Mouse (Mus musculus) telencephalon, adult 2 months (tissue): ENCODE measurements around the gene Snrnp25.

Source experiments
- DNase-seq: peaks from one replicate; pipeline ENCODE4 v3.0.0-alpha.2; 2011; ENCODE audit warnings: low read depth, low spot score

Snrnp25 gene

DNA sequence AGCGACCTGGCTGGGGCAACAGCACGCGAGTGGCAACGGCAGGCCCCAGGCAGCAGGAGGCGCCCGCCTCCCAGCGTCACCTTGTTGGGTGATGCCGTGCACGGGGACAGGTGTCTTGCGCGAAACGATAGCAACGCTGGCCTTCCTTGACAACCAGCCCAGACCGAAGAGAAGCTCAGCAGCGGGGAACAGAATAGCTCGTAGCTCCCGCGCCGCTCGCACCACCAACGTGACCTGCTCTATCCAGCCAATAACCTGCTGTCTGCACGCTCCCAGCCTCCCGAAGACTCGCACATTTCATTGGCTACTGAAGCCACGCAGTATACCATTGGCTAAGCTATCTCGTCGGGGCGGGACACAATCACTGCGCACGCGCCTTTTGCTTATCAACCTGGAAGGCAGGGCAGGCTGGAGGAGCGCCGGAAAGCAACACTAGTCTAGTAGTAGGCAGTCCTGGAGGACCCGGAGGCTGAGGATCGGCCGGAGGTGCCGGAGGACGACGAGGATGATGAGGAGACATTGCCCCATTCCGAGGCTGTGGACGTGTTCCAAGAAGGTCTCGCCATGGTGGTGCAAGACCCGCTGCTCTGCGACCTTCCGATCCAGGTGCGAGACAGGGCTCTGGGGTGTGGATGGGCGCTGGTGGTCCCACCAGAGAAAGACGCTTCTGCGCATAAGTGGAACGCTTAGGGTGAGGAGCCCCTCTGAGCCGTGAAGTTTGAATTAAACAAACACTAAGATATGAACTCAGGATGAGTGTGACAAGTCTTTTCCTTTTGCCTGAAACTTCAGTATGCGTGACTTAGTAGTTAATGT lies at the start of gene Snrnp25:
Gene Snrnp25, plus strand, starts transcription at position 358 of the 816 bp plus-strand sequence.
- DNase-seq: peak; percentile 95

DNA sequence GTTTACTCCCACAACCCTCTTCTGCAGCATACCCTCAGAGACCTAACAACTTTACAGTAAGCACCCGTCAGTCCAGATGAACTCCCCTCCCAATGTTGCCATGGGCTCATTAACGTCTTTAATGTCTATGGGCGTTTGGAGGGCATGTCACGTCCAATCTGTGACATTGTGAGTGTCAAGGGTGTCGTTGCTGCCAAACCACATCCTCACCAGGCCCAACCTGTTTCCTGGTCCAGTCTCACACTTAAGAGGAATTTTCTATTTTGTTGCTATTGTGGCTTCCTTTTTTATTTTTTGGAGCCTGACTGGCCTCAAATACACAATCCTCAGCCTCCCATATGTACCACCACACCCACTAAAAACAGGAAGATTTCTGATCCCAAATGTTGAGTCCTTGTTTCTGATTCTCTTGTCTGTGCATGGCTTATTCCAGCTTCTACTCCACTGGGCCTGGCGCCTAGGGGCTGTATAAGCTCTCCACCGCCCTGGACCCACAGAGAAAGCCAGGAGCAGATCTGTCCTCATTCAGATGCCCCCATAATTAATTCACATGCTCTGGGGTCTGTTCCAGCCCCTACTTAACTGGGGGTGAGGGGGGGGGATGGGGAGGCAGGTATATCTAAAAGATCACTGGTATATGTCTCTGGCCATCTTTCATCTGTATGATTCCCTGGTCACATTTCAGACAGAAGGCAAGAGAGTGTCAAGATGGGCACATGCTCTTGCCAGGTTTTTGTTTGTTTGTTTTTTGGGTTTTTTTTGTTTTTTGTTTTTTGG lies 48.2 kb upstream of the Snrnp25 start:
- no peak for DNase-seq

DNA sequence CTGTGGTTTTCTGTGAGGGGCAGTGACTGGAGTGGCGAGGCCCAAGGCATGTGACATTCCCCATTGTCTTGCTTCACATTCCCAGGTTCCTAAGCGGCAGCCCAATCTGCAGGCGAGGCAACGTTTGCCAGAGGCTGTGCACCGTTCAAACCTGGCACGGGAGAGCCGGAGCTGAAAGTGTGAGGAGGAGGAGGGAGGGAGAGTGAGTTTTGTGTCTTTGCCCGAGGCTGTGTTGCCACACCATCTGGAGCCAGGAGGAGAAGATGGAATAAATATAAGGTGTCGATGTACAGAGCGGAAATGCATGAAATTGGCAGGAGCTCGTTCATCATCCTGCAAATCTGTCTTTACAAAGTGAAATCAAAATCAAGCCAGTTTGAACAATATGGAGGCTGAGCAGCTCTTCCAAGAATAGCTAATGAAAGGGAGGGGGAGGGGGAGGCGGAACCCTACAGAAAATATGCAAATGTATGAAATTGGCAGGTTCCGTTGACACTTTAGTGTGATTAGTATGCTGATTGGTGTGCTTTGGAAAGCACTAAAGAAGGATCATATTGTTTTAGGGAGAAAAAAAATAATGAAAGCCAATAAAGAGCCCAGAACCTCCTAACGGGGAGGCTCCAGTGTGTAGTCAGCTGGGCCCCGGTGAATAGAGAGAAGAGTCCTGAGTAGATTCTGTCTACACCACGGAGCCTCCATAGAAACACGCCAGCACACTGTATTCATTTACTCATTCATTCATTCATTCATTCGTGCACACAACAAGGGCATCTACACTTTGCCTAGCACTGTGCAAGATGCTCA lies 47.2 kb upstream of the Snrnp25 start:
- peak; percentile 86 for DNase-seq

GRCm38 (mm10) chr11:32159176-32159575 lies 46.0 kb upstream of the Snrnp25 start:
- no peak for DNase-seq

DNA sequence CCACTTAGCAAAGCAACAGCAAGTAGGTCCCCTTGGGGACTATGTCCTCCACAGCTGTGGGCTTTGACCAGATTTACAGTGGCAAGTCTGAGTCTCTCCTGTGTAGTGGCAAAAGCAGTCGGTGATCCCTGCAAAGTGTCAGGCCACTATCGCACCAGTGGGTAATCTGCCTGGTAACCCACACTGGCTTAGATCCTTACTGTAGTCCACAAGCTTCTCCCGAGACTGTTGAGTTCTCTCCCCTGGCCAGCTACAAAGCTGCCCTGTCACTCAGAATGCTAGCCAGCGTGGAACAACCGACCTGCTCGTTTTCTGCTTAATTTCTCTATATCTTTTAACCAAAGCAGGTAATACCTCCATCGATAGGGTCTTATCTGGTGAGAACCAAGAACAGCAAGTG lies 44.9 kb upstream of the Snrnp25 start:
- DNase-seq: no peak

DNA sequence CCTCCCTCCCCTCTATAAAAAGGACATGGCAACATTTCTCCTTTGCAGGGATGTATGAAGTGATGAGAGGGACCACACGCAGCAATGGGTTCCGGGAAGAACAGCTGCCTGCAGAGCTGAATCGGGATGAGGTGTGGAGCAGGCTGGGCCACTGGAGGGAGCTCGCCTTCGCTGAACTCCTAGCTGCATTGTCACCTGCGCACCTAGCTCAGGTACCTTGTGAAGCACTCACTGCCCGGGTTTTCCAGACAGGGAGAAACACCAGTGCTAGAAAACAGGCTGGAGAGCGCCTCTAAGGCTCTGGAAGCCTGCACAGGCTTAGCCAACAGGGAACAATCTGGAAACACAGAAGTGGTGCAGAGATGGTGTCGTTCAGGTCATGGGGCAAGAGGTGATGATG lies 43.7 kb upstream of the Snrnp25 start:
- DNase-seq: no peak

DNA sequence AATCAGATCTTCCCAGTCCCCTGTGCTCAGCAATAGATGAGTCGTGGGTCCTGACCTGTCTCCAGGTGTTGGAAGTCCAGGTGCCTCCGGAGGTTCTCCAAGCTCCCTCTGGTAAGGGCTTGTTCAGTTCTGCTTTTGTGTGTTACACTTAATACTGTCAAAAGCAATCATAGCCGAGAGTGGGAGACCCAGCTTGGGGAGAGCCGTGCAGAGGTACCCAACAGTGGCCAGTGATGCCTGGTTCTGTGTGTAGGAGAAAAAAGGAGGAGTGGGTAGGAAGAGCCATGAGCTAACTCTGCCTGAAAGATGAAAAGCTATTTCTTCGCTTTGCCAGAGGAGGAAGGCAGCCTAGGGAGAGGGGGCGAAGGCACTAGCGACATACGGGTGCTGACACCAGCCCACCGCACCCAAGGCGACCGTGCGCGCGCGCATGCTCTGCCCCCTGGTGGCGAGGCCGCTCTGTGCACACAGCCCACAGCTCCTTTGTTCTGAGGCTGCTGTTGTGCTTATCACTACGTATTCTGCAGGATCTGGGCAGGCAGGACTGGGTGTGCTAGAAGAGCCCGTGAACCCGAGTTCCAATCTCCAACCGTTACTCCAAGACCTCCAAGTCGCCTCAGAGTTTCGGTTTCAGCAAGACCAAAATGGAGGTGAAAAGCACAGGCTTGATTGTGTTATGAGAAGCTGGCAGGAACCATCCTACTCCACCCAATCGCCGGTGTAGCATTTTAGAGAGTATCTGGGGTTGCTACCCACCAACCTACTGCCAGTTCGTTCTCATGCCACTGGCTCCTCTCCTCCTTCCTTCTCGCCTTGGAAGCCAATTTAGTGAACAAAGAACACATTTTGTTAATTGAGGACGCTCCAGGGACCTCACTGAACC lies 43.1 kb upstream of the Snrnp25 start:
- DNase-seq: peak; percentile 61

DNA sequence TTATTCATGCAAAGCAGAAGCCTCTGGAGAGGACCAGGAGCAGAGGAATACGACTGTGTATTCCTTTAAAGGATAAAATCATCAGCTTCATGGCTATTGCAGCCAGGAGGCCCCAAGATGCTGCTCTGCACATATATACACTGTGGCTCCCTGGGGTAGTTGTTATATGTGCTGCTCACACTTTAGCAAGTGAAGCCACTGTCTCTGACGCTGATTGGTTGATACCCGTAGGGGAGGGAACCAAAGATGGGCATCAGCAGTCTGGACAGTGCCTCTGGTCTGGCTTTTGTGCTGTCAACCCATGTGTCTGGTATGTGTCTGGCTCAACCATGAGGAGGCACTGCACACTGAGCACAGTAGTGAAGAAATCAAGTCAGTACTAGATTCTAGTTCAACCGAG lies 38.5 kb upstream of the Snrnp25 start:
- DNase-seq: no peak

GRCm38 (mm10) chr11:32178506-32178905 lies 26.7 kb upstream of the Snrnp25 start:
- no peak for DNase-seq

GRCm38 (mm10) chr11:32181246-32181645 lies 24.0 kb upstream of the Snrnp25 start:
- no peak for DNase-seq

DNA sequence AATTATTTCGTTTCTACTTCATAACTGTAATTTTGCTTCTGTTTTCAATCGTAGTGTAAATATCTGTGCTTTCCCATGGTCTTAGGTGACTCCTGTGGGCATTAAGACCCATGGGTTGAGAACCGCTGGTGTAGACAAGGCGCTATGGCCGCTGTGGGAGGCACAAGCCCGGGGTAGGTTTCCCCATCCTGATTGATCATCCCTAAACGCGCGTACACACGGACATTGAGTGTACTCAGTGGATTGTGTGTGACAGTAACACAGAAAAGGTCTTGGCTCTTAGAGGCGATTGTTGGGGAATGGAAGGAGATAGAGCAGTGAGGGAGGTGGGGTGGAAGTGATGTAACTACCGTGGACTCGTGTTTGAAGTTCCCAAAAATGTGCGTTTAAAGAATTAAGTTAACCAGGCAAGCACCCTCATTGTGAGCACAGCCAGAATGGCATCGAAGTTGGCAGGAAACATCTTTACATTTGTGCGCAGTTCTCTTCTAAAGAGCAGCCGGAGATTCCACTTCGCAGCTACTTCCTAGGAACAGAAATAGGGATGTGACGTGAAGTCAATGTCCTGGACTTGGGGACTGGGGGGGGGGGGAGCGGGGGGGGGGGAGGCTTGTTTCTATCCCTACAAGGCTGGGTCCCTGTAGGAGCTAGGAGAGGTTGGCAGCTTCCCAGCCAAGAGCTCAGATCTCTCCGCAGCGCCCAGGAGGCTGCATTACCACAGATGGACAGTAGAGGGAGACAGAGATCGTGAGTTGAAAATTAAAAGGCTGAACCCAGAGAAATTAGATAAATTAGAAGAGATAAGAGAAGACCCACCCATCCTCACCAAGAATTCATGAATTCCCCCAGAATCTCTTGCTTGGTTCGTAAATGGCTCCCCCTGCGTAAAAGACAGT lies 23.0 kb upstream of the Snrnp25 start:
- peak; percentile 45 for DNase-seq

GRCm38 (mm10) chr11:32184469-32184868 lies 20.7 kb upstream of the Snrnp25 start:
- DNase-seq: no peak

- DNase-seq: no peak
Observed at GRCm38 (mm10) chr11:32186031-32186430, 19.2 kb upstream of the Snrnp25 start.

DNA sequence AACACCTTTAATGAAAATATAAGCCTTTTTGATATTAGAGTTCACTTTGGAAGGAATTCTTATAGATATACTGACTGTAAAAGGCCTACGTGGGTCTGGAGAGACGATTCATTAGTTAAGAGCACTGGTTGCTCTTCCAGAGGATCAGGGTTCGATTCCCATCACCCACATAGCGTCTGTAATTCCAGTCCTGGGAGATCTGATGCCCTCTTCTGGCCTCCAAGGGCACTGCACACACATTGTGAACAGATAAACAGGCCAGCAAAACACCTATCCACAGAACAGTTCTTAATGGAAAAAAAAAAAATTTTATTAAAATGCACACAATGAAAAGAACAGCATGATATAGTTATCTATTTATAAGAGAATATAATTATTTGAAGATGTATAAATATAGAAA lies 18.0 kb upstream of the Snrnp25 start:
- no peak for DNase-seq

- DNase-seq: no peak
Observed at GRCm38 (mm10) chr11:32188881-32189280, 16.3 kb upstream of the Snrnp25 start.

DNA sequence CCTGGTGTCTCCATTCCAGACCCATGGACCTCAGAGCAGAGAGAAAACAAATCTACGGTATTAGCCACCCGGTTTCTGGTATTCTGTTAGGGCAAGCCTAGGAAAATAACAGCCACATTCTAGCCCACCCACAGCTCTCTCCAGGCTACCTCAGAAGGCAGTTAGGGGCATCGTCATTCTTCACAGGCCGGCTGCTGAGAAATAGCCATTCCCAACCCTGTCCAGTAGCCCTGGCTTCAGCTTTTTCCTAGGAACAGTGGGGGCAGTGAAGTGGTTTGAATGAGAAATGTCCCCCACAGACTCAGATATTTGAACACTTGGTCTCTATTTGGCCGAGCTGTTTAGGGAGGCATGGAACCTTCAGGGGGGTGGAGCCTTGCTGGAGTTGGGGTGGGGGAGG lies 15.8 kb upstream of the Snrnp25 start:
- no peak for DNase-seq

DNA sequence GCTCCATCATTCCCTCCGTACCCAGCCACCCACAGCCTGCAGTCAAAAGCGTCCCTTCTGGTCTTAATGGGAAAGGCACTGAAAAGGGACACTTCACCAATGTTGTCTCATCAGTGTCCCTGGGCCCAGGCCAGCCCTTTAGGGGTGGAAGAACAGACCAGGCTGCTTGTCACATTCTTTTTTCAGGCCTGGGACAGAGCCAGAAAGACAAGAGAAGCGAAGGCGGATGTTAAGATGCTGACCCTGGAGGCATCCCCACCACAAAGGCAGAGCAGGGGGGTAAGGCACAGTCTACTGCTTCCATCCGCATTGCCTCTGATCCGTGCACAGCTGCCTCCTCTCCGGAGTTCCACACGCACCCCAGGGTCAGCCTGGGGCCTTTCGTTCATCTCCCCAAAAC lies 15.1 kb upstream of the Snrnp25 start:
- no peak for DNase-seq

GRCm38 (mm10) chr11:32190603-32191110 lies 14.6 kb upstream of the Snrnp25 start:
- DNase-seq: no peak

DNA sequence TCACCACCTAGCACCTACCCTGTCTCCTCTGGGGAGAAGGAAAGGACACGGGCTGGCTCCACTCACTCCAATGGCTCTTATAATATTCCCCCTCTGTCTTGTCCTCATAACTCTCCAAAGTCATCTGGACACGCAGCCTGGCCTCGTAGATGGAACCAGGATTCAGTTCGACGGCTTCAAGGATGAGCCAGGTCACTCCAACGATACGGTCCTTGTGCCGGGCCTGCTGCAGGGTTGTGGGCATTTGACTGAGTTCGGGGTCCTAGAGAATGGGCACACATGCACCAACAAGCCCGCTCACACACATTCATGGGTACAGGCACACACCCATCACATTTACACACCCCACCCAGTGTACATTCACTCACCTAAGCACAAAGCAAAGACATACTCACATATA lies 12.1 kb upstream of the Snrnp25 start:
- DNase-seq: no peak

DNA sequence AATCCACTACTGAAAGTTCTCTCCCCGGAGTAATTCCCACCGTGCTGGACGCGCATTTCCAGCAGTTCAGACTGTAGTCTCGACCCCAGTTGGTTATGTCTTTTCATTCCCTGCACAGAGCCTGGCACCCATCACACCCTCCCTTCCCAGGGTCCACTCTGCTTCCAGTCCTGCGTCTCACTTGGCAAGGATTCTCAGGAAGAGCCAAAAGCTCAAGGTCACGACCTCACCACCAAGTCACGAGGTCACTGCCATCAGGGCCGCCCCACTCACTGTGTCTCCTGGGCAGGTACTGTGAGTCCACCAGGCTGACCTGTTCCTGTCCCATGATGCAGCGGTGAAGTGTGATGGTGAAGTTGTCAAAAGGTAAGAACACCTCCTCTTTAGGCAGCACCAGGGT lies 11.1 kb upstream of the Snrnp25 start:
- no peak for DNase-seq
